ENCODE assay signal across 12 mouse cellular contexts in the genomic region with DNA sequence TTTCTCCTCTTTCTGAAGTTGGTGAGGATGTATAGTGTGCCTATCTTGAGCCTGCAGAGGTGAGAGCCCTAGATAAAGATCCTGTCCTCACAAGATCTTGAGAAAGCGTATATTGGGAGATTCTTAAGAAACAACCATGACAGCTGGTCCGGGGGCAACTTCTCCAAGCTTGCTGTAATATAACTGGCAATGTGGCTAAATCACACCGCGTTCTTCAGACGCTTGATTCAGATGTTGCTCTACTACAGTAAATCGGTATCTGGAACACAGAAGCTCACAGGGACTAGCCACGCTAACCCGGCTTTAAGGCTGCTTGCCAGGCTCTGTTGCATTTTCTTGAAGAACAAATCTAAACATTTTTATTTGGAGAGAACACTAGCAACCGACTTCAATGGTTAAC. TPM values are rescaled to one million over a fixed set of nuclear protein-coding genes. Genes with fewer than 3 reads are reported as not detected.
DNase-seq lines count a peak whose midpoint lies in the region.
"Had no signal": no experiment of that assay in that cellular context is flagged by ENCODE, and none has a peak within 500 bp of the region (broad histone marks: within the 10 kb centered on the region; RNA-seq: fewer than 3 reads in every experiment).

No protein-coding gene starts in this region.

- peak; percentile 63 for DNase-seq in right cerebral cortex, adult 18-20 months
- no peak for DNase-seq in right cerebral cortex, postnatal 4 days
- peak; percentile 38 for DNase-seq in layer of hippocampus, adult 9-10 months (ENCODE audit: low spot score)
- DNase-seq in right cerebral cortex, adult 2 months (ENCODE audit: low spot score in 2 of 2) = peak; percentile 59 to 71
- DNase-seq in kidney, adult 11 months = no peak
- DNase-seq in yolk sac, embryonic 10.5 days (ENCODE audit: low spot score) = no peak
- no peak for DNase-seq in adrenal gland, postnatal 4 days (ENCODE audit: low spot score in 2 of 2)
- DNase-seq: kidney, adult 18-20 months; kidney, postnatal 14 days; lung, embryonic 14.5 days; lung, postnatal 4 days; thymus, adult 18-20 months had no signal

RNA-seq across cellular contexts. Expression of a gene that starts 39.4 kb away (rescaled TPM):
- 10 to 100 TPM; 25.7 to 28.1 TPM for total RNA-seq in adrenal gland, postnatal 4 days (2021)

Comparison
In these comparisons a context has a peak if more than half of its experiments do, and no peak if none do; other contexts are left out.
1. DNase-seq: peak in right cerebral cortex, adult 18-20 months (single experiment), layer of hippocampus, adult 9-10 months (single experiment) and right cerebral cortex, adult 2 months (2 of 2); none in right cerebral cortex, postnatal 4 days (single experiment), kidney, adult 11 months (single experiment), yolk sac, embryonic 10.5 days (single experiment) and adrenal gland, postnatal 4 days (0 of 2).